Mouse (Mus musculus) heart, postnatal 0 days (tissue): ENCODE results near the gene Trim29. TPM values are rescaled to one million over a fixed set of nuclear protein-coding genes. Genes with fewer than 3 reads are reported as not detected.

ENCODE experiments used
- ATAC-seq: fragments of 200-750 bp; cut with Nextera tagmentation; 2 replicates; pipeline ENCODE4 v1.8.0; 2017; ENCODE audit warnings: low read depth, moderate number of reproducible peaks, moderate library complexity; ENCODE audit not compliant: insufficient read depth
- DNase-seq: peaks from one replicate; pipeline ENCODE4 v3.0.0-alpha.2; 2016; ENCODE audit warnings: low spot score
- H3K27ac ChIP-seq: fragments of 300-500 bp; sonication (generic); 2 replicates; pipeline ENCODE4 v1.5.1; 2014; ENCODE audit warnings: low read depth, mild to moderate bottlenecking
- H3K27me3 ChIP-seq: fragments of 300-500 bp; sonication (generic); 2 replicates; pipeline ENCODE4 v1.6.1; 2014; ENCODE audit warnings: low read length, mixed read lengths; ENCODE audit not compliant: control insufficient read depth, insufficient read depth
- H3K36me3 ChIP-seq: fragments of 300-500 bp; sonication (generic); replicated peaks from 2 replicates; pipeline ENCODE4 v1.6.1; 2014; ENCODE audit warnings: low read length, mixed read lengths; ENCODE audit not compliant: control insufficient read depth, insufficient read depth
- H3K4me1 ChIP-seq: fragments of 300-500 bp; sonication (generic); 2 replicates; pipeline ENCODE4 v1.6.1; 2014; ENCODE audit warnings: antibody characterized with exemption; ENCODE audit not compliant: control insufficient read depth, insufficient read depth
- H3K4me2 ChIP-seq: fragments of 300-500 bp; sonication (generic); 2 replicates; pipeline ENCODE4 v1.6.1; 2014; ENCODE audit warnings: low read depth, mild to moderate bottlenecking, low read length, moderate library complexity
- H3K4me3 ChIP-seq: fragments of 300-500 bp; sonication (generic); 2 replicates; pipeline ENCODE4 v1.5.1; 2014; ENCODE audit warnings: low read depth, low read length
- H3K9ac ChIP-seq: fragments of 300-500 bp; sonication (generic); replicated peaks from 2 replicates; pipeline ENCODE4 v1.6.1; 2014; ENCODE audit warnings: low read depth, low read length, mixed read lengths
- H3K9me3 ChIP-seq: fragments of 300-500 bp; sonication (generic); replicated peaks from 2 replicates; pipeline ENCODE4 v1.6.1; 2016; ENCODE audit warnings: low read length; ENCODE audit not compliant: control insufficient read depth
- CTCF ChIP-seq: IDR thresholded peaks from 2 replicates; pipeline ENCODE4 v1.5.1; 2016; ENCODE audit warnings: antibody characterized with exemption, control low read depth, low read depth
- EP300 ChIP-seq: IDR thresholded peaks from 2 replicates; pipeline ENCODE4 v1.6.1; 2016; ENCODE audit warnings: antibody characterized with exemption, low read depth
- WGBS: fragments of 180-500 bp; shearing (Covaris S2); extraction: QIAGEN DNeasy Blood & Tissue Kit; methylation state at CpG from one replicate; pipeline ENCODE4 v1.1.7; 2014; 5-methylcytosine and 5-hydroxymethylcytosine counted together
- polyA plus RNA-seq: library from polyadenylated mRNA; unstranded; fragments of >200 nt; fragmentation: Nextera tagmentation; extraction: Ambion mirVana; gene quantifications from 2 replicates; pipeline ENCODE4 v1.2.1, GENCODE M21; 2015
- total RNA-seq: library from RNA; depleted of rRNA; stranded (reverse); fragments of >200 nt; gene quantifications from 2 replicates; pipeline ENCODE4 v1.2.3, GENCODE M21; 2014; ENCODE audit warnings: low replicate concordance; rRNA removed

The Trim29 gene
- 1.3 and 4.2 TPM in 2 replicates for total RNA-seq
- polyA plus RNA-seq, result 0.08 and 0.14 TPM in 2 replicates

- Histone ChIP-seq H3K36me3 (no peaks in the 10 kb centered on the region), H3K9me3 (no peaks in the 10 kb centered on the region), H3K27ac (no peak within 1 kb of the TSS), H3K4me1 (no peaks in the 10 kb centered on the region), H3K4me2 (no peak within 1 kb of the TSS), H3K27me3 (no peaks in the 10 kb centered on the region), H3K4me3 (no peak within 1 kb of the TSS), H3K9ac (no peak within 1 kb of the TSS)
- 54% methylated on average over 12 of the region's 12 CpGs for WGBS
- TF ChIP-seq CTCF (no peak), EP300 (no peak)
- ATAC-seq (no peak), DNase-seq (no peak)
Observed at GRCm38 (mm10) chr9:43310538-43310937, at the start of gene Trim29. Trim29 (plus strand) TSS chr9:43310848.

GRCm38 (mm10) chr9:43261124-43261907, 49.3 kb upstream of the Trim29 start:
- H3K36me3 ChIP-seq, result no peaks in the 10 kb centered on the region
- H3K27ac ChIP-seq, result 0 out of 2 replicates have a peak overlapping the region, but pooled peaks have one; percentile 25
- no peak for TF ChIP-seq EP300
- TF ChIP-seq CTCF, result no peak
- DNase-seq (no peak), ATAC-seq (no peak)
- no peak overlapping the region for H3K9ac ChIP-seq
- H3K4me1 ChIP-seq, result peaks cover 6% of the 10 kb centered on the region; the same call in 1 of the 2 replicates
- H3K9me3 ChIP-seq, result no peaks in the 10 kb centered on the region
- no peaks in the 10 kb centered on the region for H3K27me3 ChIP-seq
- 79% methylated on average over 4 of the region's 4 CpGs for WGBS
- no peak overlapping the region for H3K4me3 ChIP-seq
- no peak overlapping the region for H3K4me2 ChIP-seq

- no peaks in the 10 kb centered on the region for H3K36me3 ChIP-seq
- H3K4me3 ChIP-seq, result no peak overlapping the region
- DNase-seq, result no peak
- no peaks in the 10 kb centered on the region for H3K9me3 ChIP-seq
- H3K27ac ChIP-seq, result peak overlapping the region; percentile 38; the same call in 1 of the 2 replicates
- no peak overlapping the region for H3K4me2 ChIP-seq
- 55% methylated on average over 2 of the region's 2 CpGs for WGBS
- TF ChIP-seq EP300 (no peak), CTCF (no peak)
- no peaks in the 10 kb centered on the region for H3K27me3 ChIP-seq
- H3K4me1 ChIP-seq, result peaks cover 6% of the 10 kb centered on the region; the same call in 1 of the 2 replicates
- H3K9ac ChIP-seq, result no peak overlapping the region
- ATAC-seq, result no peak
Observed at GRCm38 (mm10) chr9:43261941-43262340, 48.7 kb upstream of the Trim29 start.

- TF ChIP-seq EP300 (no peak), CTCF (no peak)
- 77% methylated on average over 4 of the region's 4 CpGs for WGBS
- DNase-seq, result no peak
- Histone ChIP-seq H3K9ac (no peak overlapping the region), H3K4me3 (no peak overlapping the region), H3K27me3 (no peaks in the 10 kb centered on the region), H3K4me2 (no peak overlapping the region), H3K4me1 (peaks cover 6% of the 10 kb centered on the region; the same call in 1 of the 2 replicates), H3K27ac (0 out of 2 replicates have a peak overlapping the region, but pooled peaks have one; percentile 38), H3K36me3 (no peaks in the 10 kb centered on the region), H3K9me3 (no peaks in the 10 kb centered on the region)
- no peak for ATAC-seq
Observed at GRCm38 (mm10) chr9:43262390-43262789, 48.3 kb upstream of the Trim29 start.

DNA sequence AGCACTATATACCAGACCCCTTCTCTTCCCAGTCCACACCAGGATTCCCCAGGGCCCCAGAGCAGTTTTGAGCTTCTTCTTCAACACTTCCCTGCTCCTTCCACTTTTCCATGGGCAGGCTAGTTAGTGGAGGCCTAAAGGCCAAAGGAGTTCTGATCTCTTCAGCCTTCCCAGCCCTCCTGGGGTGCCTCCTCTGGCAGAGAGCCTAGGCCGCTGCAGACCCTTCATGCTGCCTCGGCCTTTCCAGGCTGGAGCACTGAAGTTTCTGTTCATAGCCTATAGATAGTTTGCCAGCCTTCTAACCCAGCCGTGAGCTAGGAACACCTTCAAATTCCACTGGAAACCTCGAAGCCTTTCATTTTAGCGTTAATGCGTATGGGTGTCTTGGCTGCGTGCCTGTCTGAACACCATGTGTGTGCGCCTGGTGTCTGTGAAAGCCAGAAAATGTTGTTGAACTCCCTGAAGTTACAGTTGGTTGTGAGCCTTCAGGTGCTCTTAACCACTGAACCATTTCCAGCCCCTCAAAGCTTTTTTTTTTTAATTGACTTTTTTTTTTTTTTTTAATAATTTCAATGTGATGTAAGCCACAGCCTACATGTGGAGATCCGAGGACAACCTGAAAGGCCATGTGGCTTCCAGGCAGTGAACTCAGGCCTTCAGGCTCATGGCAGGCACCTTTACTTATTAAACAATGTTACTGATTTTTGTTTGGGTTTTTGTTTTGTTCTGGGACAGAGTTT, 47.7 kb upstream of the Trim29 start:
- H3K4me1 ChIP-seq, result peaks cover 6% of the 10 kb centered on the region; the same call in 1 of the 2 replicates
- no peak overlapping the region for H3K4me2 ChIP-seq
- no peak overlapping the region for H3K4me3 ChIP-seq
- no peak overlapping the region for H3K9ac ChIP-seq
- no peaks in the 10 kb centered on the region for H3K36me3 ChIP-seq
- no peak for ATAC-seq
- no peaks in the 10 kb centered on the region for H3K27me3 ChIP-seq
- TF ChIP-seq CTCF (no peak), EP300 (no peak)
- H3K27ac ChIP-seq, result no peak overlapping the region
- 62% methylated on average over 9 of the region's 9 CpGs for WGBS
- H3K9me3 ChIP-seq, result no peaks in the 10 kb centered on the region
- no peak for DNase-seq
